Mouse (Mus musculus): Measurements from ENCODE around the gene Kif3c.

Gene Kif3c

GRCm38 (mm10) chr12:3424179-3424578, 59.2 kb downstream of the Kif3c start:
- in situ Hi-C loops (cut with MboI): loop anchor here (10.0 kb wide), 1 partner anchor 189 kb away; no protein-coding TSS in a partner anchor

- in situ Hi-C loops (cut with MboI): loop anchor here (10.0 kb wide), 1 partner anchor 191 kb away; no protein-coding TSS in a partner anchor
Observed at GRCm38 (mm10) chr12:3425375-3426341, 60.7 kb downstream of the Kif3c start.

GRCm38 (mm10) chr12:3426530-3427034, 61.6 kb downstream of the Kif3c start, which contains the start of gene Asxl2:
Asxl2 (plus strand) TSS chr12:3426857.
- in situ Hi-C loops (cut with MboI): loop anchor here (10.0 kb wide), 1 partner anchor 192 kb away; no protein-coding TSS in a partner anchor

- in situ Hi-C loops (cut with MboI): loop anchor here (10.0 kb wide), 1 partner anchor 192 kb away; no protein-coding TSS in a partner anchor
Observed at GRCm38 (mm10) chr12:3427067-3427889, 62.3 kb downstream of the Kif3c start.

GRCm38 (mm10) chr12:3427891-3428775, 63.2 kb downstream of the Kif3c start:
- in situ Hi-C loops (cut with MboI): loop anchor here (10.0 kb wide), 1 partner anchor 193 kb away; no protein-coding TSS in a partner anchor

GRCm38 (mm10) chr12:3429681-3430442, 64.9 kb downstream of the Kif3c start:
- in situ Hi-C loops (cut with MboI): loop anchor here (10.0 kb wide), 1 partner anchor 195 kb away; no protein-coding TSS in a partner anchor

- in situ Hi-C loops (cut with MboI): no loop called here
Observed at GRCm38 (mm10) chr12:3430443-3430753, 65.5 kb downstream of the Kif3c start.

GRCm38 (mm10) chr12:3430985-3431384, 66.1 kb downstream of the Kif3c start:
- in situ Hi-C loops (cut with MboI): no loop called here

GRCm38 (mm10) chr12:3433736-3434135, 68.8 kb downstream of the Kif3c start:
- in situ Hi-C loops (cut with MboI): no loop called here

GRCm38 (mm10) chr12:3436446-3436845, 71.5 kb downstream of the Kif3c start:
- in situ Hi-C loops (cut with MboI): no loop called here

GRCm38 (mm10) chr12:3437815-3438214, 72.9 kb downstream of the Kif3c start:
- in situ Hi-C loops (cut with MboI): no loop called here

GRCm38 (mm10) chr12:3440916-3441315, 76.0 kb downstream of the Kif3c start:
- in situ Hi-C loops (cut with MboI): no loop called here

- in situ Hi-C loops (cut with MboI): no loop called here
Observed at GRCm38 (mm10) chr12:3441361-3441760, 76.4 kb downstream of the Kif3c start.

GRCm38 (mm10) chr12:3453554-3453953, 88.6 kb downstream of the Kif3c start:
- in situ Hi-C loops (cut with MboI): no loop called here

All from mature B cell (primary cell).